Mouse (Mus musculus) neural tube, postnatal 0 days (tissue): ENCODE data around the gene Ifit2. TPM values are rescaled to one million over a fixed set of nuclear protein-coding genes. Genes with fewer than 3 reads are reported as not detected.

Experiments
- polyA plus RNA-seq: library from polyadenylated mRNA; unstranded; fragments of >200 nt; fragmentation: Nextera tagmentation; extraction: Ambion mirVana; gene quantifications from 2 replicates; pipeline ENCODE4 v1.2.1, GENCODE M21; 2015

Gene Ifit2
- 7.2 and 7.4 TPM in 2 replicates for polyA plus RNA-seq

GRCm38 (mm10) chr19:34550534-34551223, at the start of gene Ifit2:
TSS of gene Ifit2 (plus strand) at chr19:34550694.

GRCm38 (mm10) chr19:34526941-34527682, 23.4 kb upstream of the Ifit2 start, which contains the start of gene Lipa:
TSS of gene Lipa (minus strand) at chr19:34527474.

GRCm38 (mm10) chr19:34583126-34583766, 32.8 kb downstream of the Ifit2 start, which contains the start of gene Ifit3:
TSS of gene Ifit3 (plus strand) at chr19:34583531.

GRCm38 (mm10) chr19:34601888-34602287, 51.4 kb downstream of the Ifit2 start, which contains the start of gene Ifit1bl1:
TSS of gene Ifit1bl1 (minus strand) at chr19:34601956.

GRCm38 (mm10) chr19:34607237-34608051, 57.0 kb downstream of the Ifit2 start, which contains the start of gene Ifit3b:
TSS of gene Ifit3b (plus strand) at chr19:34607970.

Other genes starting within 250 kb of the Ifit2 start
- gene Ch25h, start 75.5 kb upstream of the Ifit2 start, polyA plus RNA-seq = 1.1 and 1.3 TPM in 2 replicates
- 17.2 and 21.1 TPM in 2 replicates for gene Lipa, start 23.2 kb upstream of the Ifit2 start, polyA plus RNA-seq
- gene Ifit3, start 32.8 kb downstream of the Ifit2 start, polyA plus RNA-seq = 4.6 and 4.8 TPM in 2 replicates
- 1.3 and 1.4 TPM in 2 replicates for gene Ifit1bl1, start 51.3 kb downstream of the Ifit2 start, polyA plus RNA-seq
- 0.65 and 0.71 TPM in 2 replicates for gene Ifit3b, start 57.3 kb downstream of the Ifit2 start, polyA plus RNA-seq
- 0.08 and 0.39 TPM in 2 replicates for gene Ifit1bl2, start 90.0 kb downstream of the Ifit2 start, polyA plus RNA-seq
- 1.3 TPM in 2 replicates for gene Ifit1, start 90.2 kb downstream of the Ifit2 start, polyA plus RNA-seq
- gene Slc16a12, start 196.6 kb downstream of the Ifit2 start, polyA plus RNA-seq = 1.5 and 1.8 TPM in 2 replicates